Comparison of ENCODE assay signal across 15 mouse cellular contexts in the genomic region with DNA sequence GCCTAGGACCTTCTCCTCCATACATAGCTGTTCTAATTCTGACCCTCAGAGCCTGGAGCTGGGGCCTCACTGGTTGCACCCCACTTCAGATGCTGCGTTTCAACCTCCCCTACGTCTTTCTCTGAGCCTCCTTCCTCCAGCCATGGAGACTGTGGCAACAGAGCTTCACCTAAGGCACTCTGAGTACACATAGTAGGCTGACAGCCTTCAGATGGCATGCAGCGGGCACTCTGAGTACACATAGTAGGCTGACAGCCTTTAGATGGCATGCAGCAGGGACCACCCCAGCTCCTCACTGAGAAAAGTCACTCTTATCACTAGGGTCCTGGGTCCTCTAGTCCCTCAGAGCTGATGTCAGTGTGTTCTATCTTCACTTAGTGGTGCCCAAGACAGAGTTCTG.
A peak's percentile ranks its signal among the peaks of the same experiment; 100 is the strongest.
DNase-seq lines count a peak whose midpoint lies in the region; ATAC-seq lines count a peak whose summit lies in the region.
"Had no signal": no experiment of that assay in that cellular context is flagged by ENCODE, and none has a peak within 500 bp of the region (broad histone marks: within the 10 kb centered on the region; RNA-seq: fewer than 3 reads in every experiment).

No protein-coding gene starts in this region.

- no peak overlapping the region for H3K4me3 ChIP-seq in heart, embryonic 11.5 days (ENCODE audit: low read depth, low read length)
- H3K4me3 ChIP-seq in heart, embryonic 10.5 days: no peak overlapping the region
- H3K4me3 ChIP-seq in forebrain, embryonic 13.5 days: no peak overlapping the region
- H3K4me3 ChIP-seq in hindbrain, embryonic 14.5 days (replicated peaks; ENCODE audit: low read length): no peak overlapping the region
- no peak overlapping the region for H3K4me3 ChIP-seq in midbrain, embryonic 16.5 days (ENCODE audit: low read depth, low read length)
- H3K4me3 ChIP-seq: heart, embryonic 12.5 days; layer of hippocampus, adult 2 months; limb, embryonic 13.5 days; liver, embryonic 15.5 days; megakaryocyte, embryonic 14.5 days had no signal

- DNase-seq in heart, embryonic 10.5 days (ENCODE audit: low spot score): no peak
- DNase-seq in hindbrain, embryonic 14.5 days (ENCODE audit: low spot score): no peak
- no peak for DNase-seq in T-cell, adult 2 months (ENCODE audit: low spot score)
- no peak for DNase-seq in adrenal gland, postnatal 14 days

- H3K4me1 ChIP-seq in heart, embryonic 11.5 days (ENCODE audit: control insufficient read depth, insufficient read depth, low read length): no peaks in the 10 kb centered on the region
- H3K4me1 ChIP-seq in heart, embryonic 10.5 days: peaks cover 4% of the 10 kb centered on the region; the same call in 1 of the 2 replicates
- H3K4me1 ChIP-seq in forebrain, embryonic 13.5 days: peaks cover 17% of the 10 kb centered on the region
- H3K4me1 ChIP-seq in hindbrain, embryonic 14.5 days (replicated peaks; ENCODE audit: control insufficient read depth, insufficient read depth, low read length): peaks cover 17% of the 10 kb centered on the region
- H3K4me1 ChIP-seq in midbrain, embryonic 16.5 days (ENCODE audit: control insufficient read depth, insufficient read depth, low read length): peaks cover 9% of the 10 kb centered on the region
- H3K4me1 ChIP-seq: heart, embryonic 12.5 days; limb, embryonic 13.5 days; liver, embryonic 15.5 days had no signal

- no peaks in the 10 kb centered on the region for H3K9me3 ChIP-seq in heart, embryonic 11.5 days (replicated peaks; ENCODE audit: control insufficient read depth, low read length)
- no peaks in the 10 kb centered on the region for H3K9me3 ChIP-seq in heart, embryonic 10.5 days
- no peaks in the 10 kb centered on the region for H3K9me3 ChIP-seq in forebrain, embryonic 13.5 days (replicated peaks)
- H3K9me3 ChIP-seq in hindbrain, embryonic 14.5 days (ENCODE audit: control insufficient read depth, low read length): no peaks in the 10 kb centered on the region
- H3K9me3 ChIP-seq in midbrain, embryonic 16.5 days (replicated peaks; ENCODE audit: control insufficient read depth, low read length, poor library complexity, severe bottlenecking): peaks cover 3% of the 10 kb centered on the region; the same call in 1 of the 2 replicates
- H3K9me3 ChIP-seq: limb, embryonic 13.5 days; liver, embryonic 15.5 days; megakaryocyte, embryonic 14.5 days had no signal

- WGBS in heart, embryonic 11.5 days (ENCODE audit: insufficient replicate concordance): 82% methylated on average over 3 of the region's 3 CpGs
- 85% methylated on average over 3 of the region's 3 CpGs for WGBS in heart, embryonic 10.5 days
- WGBS in forebrain, embryonic 13.5 days: 85% methylated on average over 3 of the region's 3 CpGs
- WGBS in hindbrain, embryonic 14.5 days: 84% methylated on average over 3 of the region's 3 CpGs
- 89% methylated on average over 3 of the region's 3 CpGs for WGBS in midbrain, embryonic 16.5 days

- ATAC-seq in heart, embryonic 11.5 days (replicated peaks; ENCODE audit: insufficient number of reproducible peaks, low FRiP score, low TSS enrichment): no peak
- ATAC-seq in forebrain, embryonic 13.5 days: no peak
- no peak for ATAC-seq in hindbrain, embryonic 14.5 days (ENCODE audit: low FRiP score)
- ATAC-seq in midbrain, embryonic 16.5 days: no peak; the same call in 1 of the 2 replicates
- no peak for ATAC-seq in cerebellum, adult (ENCODE audit: insufficient number of reproducible peaks, low FRiP score, low TSS enrichment)

- no peaks in the 10 kb centered on the region for H3K36me3 ChIP-seq in heart, embryonic 11.5 days (ENCODE audit: control insufficient read depth, insufficient read depth, low read length)
- H3K36me3 ChIP-seq in heart, embryonic 10.5 days: no peaks in the 10 kb centered on the region
- no peaks in the 10 kb centered on the region for H3K36me3 ChIP-seq in forebrain, embryonic 13.5 days (ENCODE audit: poor library complexity, severe bottlenecking)
- no peaks in the 10 kb centered on the region for H3K36me3 ChIP-seq in hindbrain, embryonic 14.5 days (replicated peaks; ENCODE audit: control insufficient read depth, insufficient read depth)
- no peaks in the 10 kb centered on the region for H3K36me3 ChIP-seq in midbrain, embryonic 16.5 days (ENCODE audit: control insufficient read depth, insufficient read depth, low read length)
- H3K36me3 ChIP-seq: heart, embryonic 12.5 days; limb, embryonic 13.5 days; liver, embryonic 15.5 days had no signal

- peaks cover 5% of the 10 kb centered on the region; the same call in 1 of the 2 replicates for H3K27me3 ChIP-seq in heart, embryonic 11.5 days (ENCODE audit: control insufficient read depth, insufficient read depth, low read length)
- peaks cover 41% of the 10 kb centered on the region for H3K27me3 ChIP-seq in heart, embryonic 10.5 days (ENCODE audit: insufficient read depth, poor library complexity, severe bottlenecking)
- H3K27me3 ChIP-seq in forebrain, embryonic 13.5 days: peaks cover 7% of the 10 kb centered on the region; the same call in 1 of the 2 replicates
- no peaks in the 10 kb centered on the region for H3K27me3 ChIP-seq in hindbrain, embryonic 14.5 days (ENCODE audit: control insufficient read depth, insufficient read depth, low read length)
- H3K27me3 ChIP-seq in midbrain, embryonic 16.5 days (ENCODE audit: control insufficient read depth, insufficient read depth, low read depth, low read length): no peaks in the 10 kb centered on the region
- H3K27me3 ChIP-seq: liver, embryonic 15.5 days had no signal

- no peak overlapping the region for H3K27ac ChIP-seq in heart, embryonic 11.5 days (ENCODE audit: low read depth, low read length)
- H3K27ac ChIP-seq in heart, embryonic 10.5 days: no peak overlapping the region
- H3K27ac ChIP-seq in forebrain, embryonic 13.5 days: peak overlapping the region; percentile 40
- peak overlapping the region; percentile 51 for H3K27ac ChIP-seq in hindbrain, embryonic 14.5 days
- H3K27ac ChIP-seq in midbrain, embryonic 16.5 days (ENCODE audit: low read length): peak overlapping the region; percentile 53
- H3K27ac ChIP-seq: kidney, postnatal 0 days; layer of hippocampus, adult 2 months; limb, embryonic 13.5 days; liver, embryonic 15.5 days; stomach, postnatal 0 days had no signal

- H3K4me2 ChIP-seq in heart, embryonic 11.5 days: no peak overlapping the region
- no peak overlapping the region for H3K4me2 ChIP-seq in forebrain, embryonic 13.5 days
- no peak overlapping the region for H3K4me2 ChIP-seq in hindbrain, embryonic 14.5 days (replicated peaks)
- no peak overlapping the region for H3K4me2 ChIP-seq in midbrain, embryonic 16.5 days (ENCODE audit: low read length)
- H3K4me2 ChIP-seq: heart, embryonic 12.5 days; limb, embryonic 13.5 days; liver, embryonic 15.5 days had no signal

- 0 out of 2 replicates have a peak overlapping the region, but pooled peaks have one; percentile 30 for H3K9ac ChIP-seq in heart, embryonic 11.5 days (ENCODE audit: low read depth, low read length)
- H3K9ac ChIP-seq in forebrain, embryonic 13.5 days: peak overlapping the region; percentile 9; the same call in 1 of the 2 replicates
- H3K9ac ChIP-seq in hindbrain, embryonic 14.5 days: no peak overlapping the region
- H3K9ac ChIP-seq in midbrain, embryonic 16.5 days (ENCODE audit: low read depth, low read length): no peak overlapping the region
- H3K9ac ChIP-seq: heart, embryonic 12.5 days; limb, embryonic 13.5 days; liver, embryonic 15.5 days had no signal

Comparison
In these comparisons a context has a peak if more than half of its experiments do, and no peak if none do; other contexts are left out.
1. H3K27ac ChIP-seq: peak in forebrain, embryonic 13.5 days (single experiment), hindbrain, embryonic 14.5 days (single experiment) and midbrain, embryonic 16.5 days (single experiment); none in heart, embryonic 11.5 days (single experiment) and heart, embryonic 10.5 days (single experiment).
2. H3K9ac ChIP-seq: peak in heart, embryonic 11.5 days (single experiment) and forebrain, embryonic 13.5 days (single experiment); none in hindbrain, embryonic 14.5 days (single experiment) and midbrain, embryonic 16.5 days (single experiment).